Mouse (Mus musculus) olfactory bulb, adult 2 months (tissue): ENCODE measurements around the gene Narfl.

Experiments used
- CTCF ChIP-seq: fragments of 200-500 bp; IDR thresholded peaks from 2 replicates; pipeline ENCODE4 v1.5.1; 2012; ENCODE audit warnings: low read depth, mild to moderate bottlenecking, low read length, moderate library complexity; ENCODE audit not compliant: insufficient read depth
- POLR2A ChIP-seq: fragments of 200-500 bp; IDR thresholded peaks from 2 replicates; pipeline ENCODE4 v1.6.1; 2012; ENCODE audit warnings: mild to moderate bottlenecking, low read depth, low read length, moderate library complexity; ENCODE audit not compliant: insufficient read depth

DNA sequence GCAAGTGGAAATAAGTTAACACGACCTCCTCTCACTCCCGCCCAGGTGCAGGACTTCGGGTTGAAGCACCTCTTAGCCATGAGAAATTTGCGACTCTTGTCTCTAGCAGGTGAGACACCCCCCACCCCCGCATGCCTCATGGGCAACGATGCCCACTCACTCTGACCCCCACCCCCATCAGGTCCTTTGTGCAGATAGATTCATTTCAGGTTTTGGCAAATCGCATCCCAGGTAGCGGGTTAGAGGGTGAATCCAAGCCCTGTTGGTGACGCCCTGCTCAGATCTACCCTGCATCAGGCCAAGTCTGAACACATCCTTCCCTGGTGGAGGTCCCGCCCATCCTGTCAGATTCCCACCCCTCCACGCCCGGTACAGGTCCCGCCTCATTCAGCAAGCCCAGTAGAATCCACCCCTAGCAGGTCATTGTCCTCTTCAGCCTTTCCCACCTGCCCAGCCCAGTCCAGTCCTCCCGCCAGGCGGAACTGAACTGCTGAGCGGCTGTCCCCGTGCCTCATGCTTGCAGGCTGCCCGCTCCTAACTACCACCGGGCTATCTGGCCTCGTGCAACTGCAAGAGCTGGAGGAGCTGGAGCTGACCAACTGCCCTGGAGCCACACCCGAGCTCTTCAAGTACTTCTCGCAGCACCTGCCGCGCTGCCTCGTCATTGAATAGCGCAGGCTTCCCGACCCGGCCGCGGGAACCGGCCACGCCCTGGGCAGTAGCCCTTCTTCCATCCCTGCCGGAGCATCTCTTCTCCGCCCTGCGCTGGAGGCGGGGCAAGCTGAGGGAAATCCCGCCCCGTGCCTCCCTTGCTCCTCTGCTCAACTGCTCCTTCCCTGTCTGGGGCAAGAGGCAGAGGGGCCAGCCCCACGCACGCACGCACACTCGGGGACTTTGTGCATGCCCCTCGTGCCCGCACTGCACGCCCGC lies 45.5 kb downstream of the Narfl start:
- TF ChIP-seq POLR2A (no peak), CTCF (no peak)
